Mouse (Mus musculus) frontal cortex, postnatal 14 days (tissue): Measurements from ENCODE around the gene Art1.
A peak's percentile ranks its signal among the peaks of the same experiment; 100 is the strongest.

Experiments used
- DNase-seq, 2 experiments: peaks; one replicate each; pipeline ENCODE4 v3.0.0; 2022; ENCODE audit warnings: low spot score in 2 of 2

Art1 gene

DNA sequence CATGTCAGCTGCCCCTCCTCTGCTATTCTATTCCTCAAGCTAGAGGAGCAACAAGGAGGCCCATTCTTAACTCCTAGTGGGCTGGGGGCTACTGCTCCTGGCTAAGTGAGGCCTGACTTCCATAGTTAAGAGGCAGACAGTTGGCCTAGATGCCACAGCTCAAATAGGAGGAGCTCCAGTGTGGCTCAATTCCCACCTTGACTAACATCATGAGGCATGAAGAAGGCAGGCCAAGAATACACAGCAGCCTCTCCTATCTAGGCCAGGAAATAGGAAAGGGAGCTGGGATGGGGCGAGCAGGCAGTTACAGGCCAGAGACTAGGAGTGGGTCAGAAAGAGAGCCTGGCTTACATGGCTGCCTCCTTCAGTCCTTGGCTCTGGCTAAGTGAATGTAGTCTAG, 6.7 kb downstream of the Art1 start:
- DNase-seq: no peak

DNA sequence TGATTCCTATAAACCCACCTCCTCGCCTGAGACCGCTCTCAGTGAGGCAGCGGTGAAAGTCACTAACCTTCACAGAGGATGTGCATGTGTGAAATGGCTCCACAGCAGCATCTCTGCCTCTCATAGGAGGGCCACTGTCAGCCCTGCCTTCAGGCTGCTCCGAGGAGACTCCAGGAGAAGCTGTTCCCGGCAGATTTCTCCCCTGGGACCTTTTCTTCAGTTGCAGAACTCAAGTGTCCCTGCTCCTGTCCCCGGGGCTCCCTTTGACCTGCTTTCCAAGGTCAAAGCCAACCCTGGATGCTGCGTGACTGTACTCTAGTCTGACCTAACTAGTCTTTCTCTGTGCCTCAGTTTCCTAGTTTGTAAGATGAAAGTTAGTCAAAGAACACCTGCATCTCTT, 7.6 kb downstream of the Art1 start, which contains the start of gene Art5:
Gene Art5 (minus strand): TSS at position 319 of the 400 bp plus-strand sequence.
- no peak for DNase-seq

- DNase-seq: no peak
Measured at GRCm38 (mm10) chr7:102109746-102110145, 8.2 kb downstream of the Art1 start.

- DNase-seq: no peak
Measured at GRCm38 (mm10) chr7:102113151-102113729, 11.7 kb downstream of the Art1 start.

DNA sequence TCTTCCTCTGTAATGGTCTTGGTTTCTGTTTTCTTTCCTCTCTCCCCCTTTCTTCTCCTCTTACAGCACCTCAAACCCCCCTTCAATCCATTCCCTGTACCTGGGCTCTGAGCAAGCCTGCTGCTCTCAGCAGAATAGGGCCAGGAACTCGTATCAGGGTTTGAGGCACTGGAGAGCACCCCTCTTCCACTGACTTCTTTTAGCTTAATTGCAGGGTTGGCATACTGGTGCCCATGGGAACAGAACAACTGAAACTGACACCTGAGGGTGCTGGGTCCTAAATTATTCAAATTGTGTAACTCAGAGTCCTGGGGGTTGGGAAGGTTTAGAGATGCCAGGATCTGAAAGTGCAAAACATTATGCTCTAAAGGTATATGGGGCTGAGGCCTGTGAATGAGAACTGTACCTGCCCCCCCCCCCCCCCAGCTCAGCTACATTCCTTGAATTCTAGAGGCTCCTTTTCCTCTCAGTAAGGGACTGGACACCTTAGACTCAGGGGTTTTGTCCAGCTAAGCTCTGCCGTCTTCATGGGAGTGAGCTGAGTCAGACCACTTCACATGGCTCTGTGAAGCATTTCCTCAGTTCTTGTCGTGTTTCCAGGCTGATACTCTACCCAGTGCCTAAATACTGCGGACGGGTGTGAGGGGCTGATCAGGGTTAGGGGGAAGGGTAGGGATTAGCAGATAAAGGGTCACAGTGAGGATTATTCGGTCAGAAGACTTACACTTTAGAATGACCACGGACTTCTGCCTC, 15.2 kb downstream of the Art1 start, which contains the start of gene Chrna10:
Gene Chrna10 (minus strand): TSS at position 250 of the 753 bp plus-strand sequence.
- DNase-seq: no peak

GRCm38 (mm10) chr7:102117382-102117781, 15.8 kb downstream of the Art1 start:
- no peak for DNase-seq

DNA sequence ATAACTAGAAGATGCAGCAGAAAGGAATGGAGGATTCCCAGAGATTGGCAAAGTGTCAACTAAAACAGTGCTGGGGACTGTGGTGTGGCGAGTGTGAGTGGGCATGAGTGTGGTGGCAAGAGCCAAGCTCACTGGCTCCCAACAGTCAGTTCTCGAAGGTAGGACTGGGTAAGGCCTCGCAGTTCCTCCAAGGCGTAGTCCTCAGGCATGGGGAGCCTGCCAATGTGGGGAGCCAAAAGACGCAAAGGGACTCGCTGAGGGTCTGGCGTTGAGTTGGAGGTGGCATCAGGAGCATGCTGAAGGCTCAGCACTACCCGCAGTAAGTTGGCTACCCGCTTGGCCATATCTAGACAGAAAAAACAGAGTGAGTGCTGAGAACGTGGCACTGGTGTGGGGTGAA, 18.8 kb downstream of the Art1 start:
- DNase-seq: no peak

- no peak for DNase-seq
Measured at GRCm38 (mm10) chr7:102132395-102132794, 30.9 kb downstream of the Art1 start.

DNA sequence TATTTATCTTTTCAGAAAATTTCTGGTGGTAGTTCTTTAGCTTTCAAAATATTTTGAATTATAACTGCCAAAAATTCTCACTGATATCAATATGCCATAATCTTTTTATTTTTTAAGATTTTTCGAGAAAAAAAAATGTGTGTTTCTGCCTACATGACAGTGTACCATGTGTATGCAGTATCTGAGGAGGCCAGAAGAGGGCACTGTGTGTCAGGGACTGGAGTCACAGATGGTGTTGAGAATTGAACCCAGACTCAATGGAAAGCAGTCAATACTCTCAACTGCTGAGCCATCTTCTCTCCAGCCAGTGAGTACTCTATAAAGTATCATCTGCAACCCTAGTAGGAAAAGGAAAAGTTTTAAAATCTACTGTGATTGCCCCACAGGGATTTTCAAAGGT, 35.9 kb downstream of the Art1 start:
- DNase-seq: peak in 1 of 2 experiments; percentile 17

DNA sequence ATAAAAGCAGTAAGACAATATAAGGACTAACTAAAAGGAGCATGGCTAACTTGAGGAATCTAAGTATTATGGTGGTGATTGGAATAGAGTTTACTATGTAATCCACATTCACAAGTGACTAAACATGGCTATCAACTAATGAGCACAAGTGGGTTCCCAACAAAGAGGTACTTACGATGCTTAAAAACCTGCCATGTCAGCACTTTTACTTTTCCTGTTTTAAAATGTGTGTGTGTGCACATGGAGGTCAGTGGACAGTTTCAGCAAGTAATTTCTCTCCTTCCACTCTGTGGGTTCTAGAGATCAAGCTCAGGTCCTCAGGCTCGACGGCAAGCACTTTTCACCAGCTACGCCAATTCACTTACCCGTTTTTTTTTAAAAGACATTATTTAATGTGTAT, 36.4 kb downstream of the Art1 start:
- no peak for DNase-seq

DNA sequence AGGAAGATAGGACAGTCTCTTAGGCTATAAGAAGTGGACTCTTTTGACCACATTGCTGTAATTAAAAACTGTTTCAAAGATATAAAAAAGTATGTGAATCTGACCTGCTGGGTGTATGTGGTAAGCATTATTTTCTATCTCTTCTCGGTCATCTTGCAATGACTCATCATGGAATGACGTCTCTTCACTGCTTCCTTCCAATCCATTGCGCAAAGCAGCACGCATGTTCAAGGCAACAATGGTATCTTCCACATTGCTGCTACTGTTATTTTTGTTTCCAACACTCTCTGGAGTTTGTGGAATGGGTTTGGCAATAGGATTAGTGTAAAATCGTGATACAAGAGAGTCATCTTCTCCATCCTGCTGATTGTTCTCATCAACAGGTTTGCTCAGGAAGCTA, 52.1 kb downstream of the Art1 start:
- DNase-seq: no peak
